Mouse (Mus musculus) embryonic facial prominence, embryonic 14.5 days (tissue): ENCODE measurements around the gene Il1r1. TPM values are rescaled to one million over a fixed set of nuclear protein-coding genes. Genes with fewer than 3 reads are reported as not detected.

Experiments
- ATAC-seq: fragments of 200-750 bp; cut with Nextera tagmentation; 2 replicates; pipeline ENCODE4 v1.8.0; 2017; ENCODE audit warnings: low read depth, moderate number of reproducible peaks, moderate TSS enrichment
- DNase-seq: peaks from one replicate; pipeline ENCODE4 v3.0.0-alpha.2; 2015; ENCODE audit warnings: low spot score
- H3K27ac ChIP-seq: fragments of 300-500 bp; sonication (generic); replicated peaks from 2 replicates; pipeline ENCODE4 v1.5.1; 2014; ENCODE audit warnings: low read depth, mild to moderate bottlenecking, low read length, moderate library complexity
- H3K27me3 ChIP-seq: fragments of 300-500 bp; sonication (generic); replicated peaks from 2 replicates; pipeline ENCODE4 v1.6.1; 2014; ENCODE audit warnings: low read length; ENCODE audit not compliant: control insufficient read depth, insufficient read depth
- H3K36me3 ChIP-seq: fragments of 300-500 bp; sonication (generic); 2 replicates; pipeline ENCODE4 v1.6.1; 2014; ENCODE audit warnings: low read length, mixed read lengths; ENCODE audit not compliant: control insufficient read depth, insufficient read depth
- H3K4me1 ChIP-seq: fragments of 300-500 bp; sonication (generic); 2 replicates; pipeline ENCODE4 v1.6.1; 2014; ENCODE audit warnings: antibody characterized with exemption, low read length; ENCODE audit not compliant: control insufficient read depth, insufficient read depth
- H3K4me2 ChIP-seq: fragments of 300-500 bp; sonication (generic); 2 replicates; pipeline ENCODE4 v1.6.1; 2014; ENCODE audit warnings: low read depth, mild to moderate bottlenecking, low read length, moderate library complexity, mixed read lengths
- H3K4me3 ChIP-seq: fragments of 300-500 bp; sonication (generic); 2 replicates; pipeline ENCODE4 v1.5.1; 2014; ENCODE audit warnings: low read depth, mild to moderate bottlenecking, low read length
- H3K9ac ChIP-seq: fragments of 300-500 bp; sonication (generic); 2 replicates; pipeline ENCODE4 v1.6.1; 2014; ENCODE audit warnings: low read depth, mild to moderate bottlenecking, low read length, moderate library complexity, mixed read lengths
- H3K9me3 ChIP-seq: fragments of 300-500 bp; sonication (generic); 2 replicates; pipeline ENCODE4 v1.6.1; 2016; ENCODE audit warnings: low read length; ENCODE audit not compliant: control insufficient read depth
- WGBS: fragments of 180-500 bp; shearing (Covaris S2); extraction: QIAGEN DNeasy Blood & Tissue Kit; methylation state at CpG from one replicate; pipeline ENCODE4 v1.1.7; 2014; 5-methylcytosine and 5-hydroxymethylcytosine counted together
- polyA plus RNA-seq: library from polyadenylated mRNA; unstranded; fragments of >200 nt; fragmentation: Nextera tagmentation; extraction: Ambion mirVana; gene quantifications from 2 replicates; pipeline ENCODE4 v1.2.1, GENCODE M21; 2014

Gene Il1r1
- polyA plus RNA-seq, 1 experiment from 2014 or later: 9.6 TPM

GRCm38 (mm10) chr1:40279182-40279743 lies 54.4 kb downstream of the Il1r1 start:
- ATAC-seq: peak; percentile 80
- Histone ChIP-seq H3K27me3 (no peaks in the 10 kb centered on the region), H3K36me3 (no peaks in the 10 kb centered on the region), H3K9me3 (no peaks in the 10 kb centered on the region), H3K4me1 (peaks cover 6% of the 10 kb centered on the region; the same call in 1 of the 2 replicates), H3K4me3 (no peak overlapping the region), H3K27ac (no peak overlapping the region), H3K4me2 (no peak overlapping the region), H3K9ac (no peak overlapping the region)
- peak; percentile 82 for DNase-seq
- 73% methylated on average over 11 of the region's 11 CpGs for WGBS

GRCm38 (mm10) chr1:40281950-40282349 lies 57.1 kb downstream of the Il1r1 start:
- DNase-seq: no peak
- no peak overlapping the region for H3K4me2 ChIP-seq

GRCm38 (mm10) chr1:40282394-40282793 lies 57.5 kb downstream of the Il1r1 start:
- 0 out of 2 replicates have a peak, but pooled peaks have one; percentile 15 for ATAC-seq
- WGBS: 64% methylated on average over 3 of the region's 3 CpGs

More at GRCm38 (mm10) chr1:40281950-40282349, 57.1 kb downstream of the Il1r1 start:
- Histone ChIP-seq H3K27me3 (no peaks in the 10 kb centered on the region), H3K9ac (no peak overlapping the region), H3K4me1 (no peaks in the 10 kb centered on the region; the same call in 1 of the 2 replicates), H3K4me3 (no peak overlapping the region), H3K9me3 (no peaks in the 10 kb centered on the region), H3K36me3 (no peaks in the 10 kb centered on the region), H3K27ac (no peak overlapping the region)
- ATAC-seq: no peak
- 67% methylated on average over 4 of the region's 4 CpGs for WGBS

GRCm38 (mm10) chr1:40283995-40284394 lies 59.1 kb downstream of the Il1r1 start:
- Histone ChIP-seq H3K9ac (no peak overlapping the region), H3K4me1 (no peaks in the 10 kb centered on the region; the same call in 1 of the 2 replicates), H3K27me3 (no peaks in the 10 kb centered on the region), H3K36me3 (no peaks in the 10 kb centered on the region), H3K27ac (no peak overlapping the region), H3K9me3 (no peaks in the 10 kb centered on the region), H3K4me2 (no peak overlapping the region), H3K4me3 (no peak overlapping the region)
- no peak for DNase-seq
- WGBS: 66% methylated on average over 5 of the region's 5 CpGs
- no peak for ATAC-seq

More at GRCm38 (mm10) chr1:40282394-40282793, 57.5 kb downstream of the Il1r1 start:
- Histone ChIP-seq H3K9ac (no peak overlapping the region), H3K9me3 (no peaks in the 10 kb centered on the region), H3K36me3 (no peaks in the 10 kb centered on the region), H3K4me3 (no peak overlapping the region), H3K4me1 (no peaks in the 10 kb centered on the region; the same call in 1 of the 2 replicates), H3K27ac (no peak overlapping the region), H3K4me2 (no peak overlapping the region), H3K27me3 (no peaks in the 10 kb centered on the region)
- peak; percentile 71 for DNase-seq

GRCm38 (mm10) chr1:40290489-40291255 lies 65.8 kb downstream of the Il1r1 start:
- H3K27ac ChIP-seq: no peak overlapping the region
- 60% methylated on average over 12 of the region's 12 CpGs for WGBS
- no peak for ATAC-seq

DNA sequence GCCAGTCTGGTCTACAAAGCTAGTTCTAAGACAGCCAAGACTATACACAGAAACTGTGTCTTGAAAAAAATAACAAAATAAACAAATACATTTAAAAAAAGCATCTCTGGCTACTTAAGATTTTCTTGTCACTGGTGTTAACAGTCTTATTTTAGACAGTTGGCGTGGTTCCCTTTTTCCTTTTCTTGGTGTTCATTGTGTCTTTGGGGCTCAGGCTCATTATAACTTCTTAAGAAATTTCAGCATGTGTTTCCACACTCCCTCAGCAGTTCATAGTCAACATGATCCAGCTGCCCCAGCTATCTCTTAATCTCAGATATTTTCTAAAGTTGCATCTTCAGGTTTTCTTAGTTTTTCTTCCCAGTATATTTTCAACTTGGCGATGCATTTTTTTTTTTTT lies 67.4 kb downstream of the Il1r1 start:
- Histone ChIP-seq H3K36me3 (no peaks in the 10 kb centered on the region), H3K9ac (no peak overlapping the region), H3K4me2 (no peak overlapping the region), H3K4me3 (no peak overlapping the region), H3K27me3 (no peaks in the 10 kb centered on the region), H3K9me3 (no peaks in the 10 kb centered on the region), H3K4me1 (no peaks in the 10 kb centered on the region), H3K27ac (no peak overlapping the region)
- 95% methylated on average over 2 of the region's 2 CpGs for WGBS
- DNase-seq (no peak), ATAC-seq (no peak)

More at GRCm38 (mm10) chr1:40290489-40291255, 65.8 kb downstream of the Il1r1 start:
- H3K4me2 ChIP-seq: no peak overlapping the region
- no peak overlapping the region for H3K4me3 ChIP-seq
- no peaks in the 10 kb centered on the region for H3K9me3 ChIP-seq
- no peaks in the 10 kb centered on the region for H3K36me3 ChIP-seq
- H3K27me3 ChIP-seq: no peaks in the 10 kb centered on the region
- no peak for DNase-seq
- no peaks in the 10 kb centered on the region for H3K4me1 ChIP-seq
- H3K9ac ChIP-seq: no peak overlapping the region

DNA sequence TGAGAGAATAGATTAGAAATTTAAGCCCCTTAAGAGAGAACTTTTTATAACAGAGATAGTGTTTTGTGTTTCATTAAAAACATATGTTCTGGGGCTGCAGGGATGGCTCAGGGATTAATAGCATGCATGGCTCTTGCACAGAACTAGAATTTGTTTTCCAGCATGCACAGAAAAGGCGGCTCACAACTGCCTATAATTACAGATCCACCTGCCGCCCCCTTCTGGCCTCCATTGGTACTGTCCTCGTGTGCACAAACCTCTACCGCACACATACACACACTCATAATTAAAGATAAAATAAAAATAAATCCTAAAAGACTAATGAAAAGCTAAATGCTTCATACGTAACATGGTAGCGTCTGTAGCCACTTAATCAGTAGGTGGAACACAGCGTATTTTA lies 69.0 kb downstream of the Il1r1 start:
- Histone ChIP-seq H3K9ac (no peak overlapping the region), H3K27me3 (no peaks in the 10 kb centered on the region), H3K36me3 (no peaks in the 10 kb centered on the region), H3K4me3 (no peak overlapping the region), H3K4me1 (no peaks in the 10 kb centered on the region), H3K4me2 (no peak overlapping the region), H3K9me3 (no peaks in the 10 kb centered on the region), H3K27ac (no peak overlapping the region)
- ATAC-seq: no peak
- WGBS: 88% methylated on average over 7 of the region's 7 CpGs
- no peak for DNase-seq

GRCm38 (mm10) chr1:40294824-40295223 lies 69.9 kb downstream of the Il1r1 start:
- Histone ChIP-seq H3K4me3 (no peak overlapping the region), H3K36me3 (no peaks in the 10 kb centered on the region), H3K27me3 (no peaks in the 10 kb centered on the region), H3K9ac (no peak overlapping the region), H3K9me3 (no peaks in the 10 kb centered on the region), H3K27ac (no peak overlapping the region), H3K4me2 (no peak overlapping the region), H3K4me1 (no peaks in the 10 kb centered on the region)
- DNase-seq: no peak
- no peak for ATAC-seq
- 84% methylated on average over 9 of the region's 9 CpGs for WGBS
